In the genomic region with DNA sequence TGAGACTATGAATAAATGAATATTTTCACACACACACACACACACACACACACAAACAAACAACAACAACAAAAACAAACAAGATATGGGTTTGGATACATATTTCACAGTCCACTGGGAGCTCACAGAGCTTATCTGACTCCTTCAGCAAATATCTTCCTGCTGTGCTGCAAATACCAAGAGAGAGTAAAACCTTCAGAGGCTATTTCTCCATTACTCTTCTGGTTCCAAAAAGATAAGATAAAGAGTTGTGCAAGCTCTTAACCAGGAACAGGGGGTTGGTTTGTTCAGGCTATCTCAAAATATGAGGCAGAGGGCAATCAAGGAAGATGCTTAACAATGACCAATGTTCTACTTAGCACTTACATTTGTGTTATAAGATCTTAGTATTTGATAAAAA, we compare ENCODE assay signal across 17 mouse cellular contexts.
"Had no signal": no experiment of that assay in that cellular context is flagged by ENCODE, and none has a peak within 500 bp of the region (broad histone marks: within the 10 kb centered on the region; RNA-seq: fewer than 3 reads in every experiment).

No protein-coding gene starts in this region.

- H3K27ac ChIP-seq: lung, embryonic 15.5 days; macrophage; midbrain, embryonic 13.5 days; midbrain, embryonic 15.5 days; neural tube, embryonic 12.5 days; stomach, embryonic 15.5 days; stomach, postnatal 0 days had no signal

- DNase-seq: lung, adult 2 months; lung, postnatal 14 days; lung, postnatal 36 days; right cerebral cortex, postnatal 14 days; thymus, adult 2 months; thymus, postnatal 25 days; thymus, postnatal 4 days had no signal

- H3K4me3 ChIP-seq: lung, embryonic 15.5 days; megakaryocyte, embryonic 14.5 days; midbrain, embryonic 13.5 days; midbrain, embryonic 15.5 days; neural tube, embryonic 12.5 days; stomach, embryonic 15.5 days had no signal

- H3K4me2 ChIP-seq: lung, embryonic 15.5 days; midbrain, embryonic 11.5 days; midbrain, embryonic 13.5 days; midbrain, embryonic 15.5 days; neural tube, embryonic 12.5 days; stomach, embryonic 15.5 days had no signal

- H3K4me1 ChIP-seq: lung, embryonic 15.5 days; stomach, embryonic 15.5 days had no signal

- H3K36me3 ChIP-seq: lung, embryonic 15.5 days; midbrain, embryonic 13.5 days; midbrain, embryonic 15.5 days; neural tube, embryonic 12.5 days; stomach, embryonic 15.5 days had no signal

- ATAC-seq: lung, postnatal 0 days; midbrain, embryonic 13.5 days; midbrain, embryonic 15.5 days had no signal

- H3K27me3 ChIP-seq: lung, embryonic 15.5 days; megakaryocyte, embryonic 14.5 days; midbrain, embryonic 13.5 days; midbrain, embryonic 15.5 days; neural tube, embryonic 12.5 days; stomach, embryonic 15.5 days had no signal

- H3K9ac ChIP-seq: lung, embryonic 15.5 days; midbrain, embryonic 13.5 days; midbrain, embryonic 15.5 days; neural tube, embryonic 12.5 days; stomach, embryonic 15.5 days had no signal

- H3K9me3 ChIP-seq: lung, embryonic 15.5 days; megakaryocyte, embryonic 14.5 days; midbrain, embryonic 13.5 days; midbrain, embryonic 15.5 days; neural tube, embryonic 12.5 days; stomach, embryonic 15.5 days had no signal
